21 mouse cellular contexts compared by ENCODE assay signal in the genomic region with DNA sequence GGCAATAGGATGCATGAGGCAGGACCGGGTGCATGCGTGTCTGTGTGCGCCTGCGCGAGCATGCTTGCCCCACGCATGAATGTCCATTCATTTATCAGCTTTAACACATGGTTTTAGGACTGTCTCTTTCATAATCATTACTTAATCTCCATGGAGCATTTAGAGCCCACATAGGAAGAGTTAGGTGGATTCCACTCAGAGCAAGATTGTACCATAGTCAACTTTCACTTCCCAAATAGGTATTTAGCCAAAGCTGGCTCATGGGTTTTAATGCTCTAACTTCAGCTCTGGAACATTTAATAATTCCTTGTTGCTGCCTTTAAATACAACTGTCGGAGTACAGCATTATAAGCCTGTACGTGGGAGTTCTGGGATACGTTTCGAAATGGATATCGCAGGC.
DNase-seq lines count a peak whose midpoint lies in the region; ATAC-seq and TF ChIP-seq lines count a peak whose summit lies in the region.
"Had no signal": no experiment of that assay in that cellular context is flagged by ENCODE, and none has a peak within 500 bp of the region (broad histone marks: within the 10 kb centered on the region; RNA-seq: fewer than 3 reads in every experiment).

No protein-coding gene starts in this region.

- H3K4me2 ChIP-seq in heart, embryonic 13.5 days = no peak overlapping the region
- no peak overlapping the region for H3K4me2 ChIP-seq in stomach, embryonic 16.5 days (ENCODE audit: low read depth, low read length)
- no peak overlapping the region for H3K4me2 ChIP-seq in stomach, postnatal 0 days (replicated peaks; ENCODE audit: low read depth)
- no peak overlapping the region for H3K4me2 ChIP-seq in limb, embryonic 13.5 days (replicated peaks)
- H3K4me2 ChIP-seq: forebrain, embryonic 15.5 days; kidney, embryonic 15.5 days; liver, embryonic 12.5 days had no signal

- TF ChIP-seq CTCF in stomach, postnatal 0 days (IDR thresholded peaks at IDR 0.05; ENCODE audit: low read depth) = no peak

- H3K36me3 ChIP-seq in heart, embryonic 13.5 days = peaks cover 19% of the 10 kb centered on the region
- H3K36me3 ChIP-seq in stomach, embryonic 16.5 days (ENCODE audit: control insufficient read depth, insufficient read depth, low read length) = no peaks in the 10 kb centered on the region
- no peaks in the 10 kb centered on the region for H3K36me3 ChIP-seq in stomach, postnatal 0 days (ENCODE audit: control insufficient read depth, insufficient read depth, low read length)
- peaks cover 7% of the 10 kb centered on the region; the same call in 1 of the 2 replicates for H3K36me3 ChIP-seq in limb, embryonic 13.5 days
- H3K36me3 ChIP-seq: forebrain, embryonic 15.5 days; G1E; kidney, embryonic 15.5 days; liver, embryonic 12.5 days had no signal

- H3K4me1 ChIP-seq in heart, embryonic 13.5 days = peaks cover 58% of the 10 kb centered on the region
- H3K4me1 ChIP-seq in stomach, embryonic 16.5 days (ENCODE audit: control insufficient read depth, insufficient read depth, low read length) = peaks cover 36% of the 10 kb centered on the region
- peaks cover 12% of the 10 kb centered on the region for H3K4me1 ChIP-seq in stomach, postnatal 0 days (replicated peaks; ENCODE audit: control insufficient read depth, insufficient read depth)
- H3K4me1 ChIP-seq in limb, embryonic 13.5 days = peaks cover 59% of the 10 kb centered on the region
- H3K4me1 ChIP-seq: forebrain, embryonic 15.5 days had no signal

- TF ChIP-seq EP300 in stomach, postnatal 0 days (optimal IDR thresholded peaks at IDR 0.05) = no peak

- no peak overlapping the region for H3K4me3 ChIP-seq in heart, embryonic 13.5 days
- no peak overlapping the region for H3K4me3 ChIP-seq in stomach, embryonic 16.5 days (replicated peaks; ENCODE audit: low read length)
- no peak overlapping the region for H3K4me3 ChIP-seq in stomach, postnatal 0 days (ENCODE audit: low read depth, low read length)
- no peak overlapping the region for H3K4me3 ChIP-seq in limb, embryonic 13.5 days
- H3K4me3 ChIP-seq: forebrain, embryonic 15.5 days; kidney, embryonic 15.5 days; liver, embryonic 12.5 days had no signal

- WGBS in heart, embryonic 13.5 days = 93% methylated on average over 11 of the region's 11 CpGs
- 95% methylated on average over 11 of the region's 11 CpGs for WGBS in stomach, embryonic 16.5 days
- WGBS in stomach, postnatal 0 days = 90% methylated on average over 11 of the region's 11 CpGs
- WGBS in limb, embryonic 13.5 days = 91% methylated on average over 11 of the region's 11 CpGs

- no peak for DNase-seq in heart, adult 9 months (ENCODE audit: low spot score in 2 of 2)
- DNase-seq in stomach, postnatal 0 days (ENCODE audit: low spot score) = no peak
- DNase-seq in Muller cell, postnatal 12 days (ENCODE audit: inconsistent ontology term) = no peak
- no peak for DNase-seq in lung, postnatal 4 days
- no peak for DNase-seq in left cerebral cortex, adult 11 months (ENCODE audit: low spot score)
- DNase-seq: adrenal gland, adult 2 months; cerebellum, adult 11-12 months; kidney, adult 11 months; lung, adult 2 months; lung, postnatal 14 days; right cerebral cortex, postnatal 25 days; spleen, adult 18-20 months; thymus, postnatal 14 days had no signal

- H3K9me3 ChIP-seq in heart, embryonic 13.5 days = no peaks in the 10 kb centered on the region
- H3K9me3 ChIP-seq in stomach, embryonic 16.5 days (replicated peaks; ENCODE audit: control insufficient read depth, low read length) = no peaks in the 10 kb centered on the region
- no peaks in the 10 kb centered on the region for H3K9me3 ChIP-seq in stomach, postnatal 0 days (ENCODE audit: control insufficient read depth, low read length)
- no peaks in the 10 kb centered on the region for H3K9me3 ChIP-seq in limb, embryonic 13.5 days
- H3K9me3 ChIP-seq: forebrain, embryonic 15.5 days; G1E; kidney, embryonic 15.5 days; liver, embryonic 12.5 days had no signal

- no peak for ATAC-seq in heart, embryonic 13.5 days (ENCODE audit: extremely low read depth, insufficient number of reproducible peaks, low FRiP score, low TSS enrichment)
- no peak for ATAC-seq in stomach, embryonic 16.5 days (ENCODE audit: insufficient read depth, low FRiP score)
- no peak for ATAC-seq in stomach, postnatal 0 days (ENCODE audit: low FRiP score, low TSS enrichment)
- no peak for ATAC-seq in limb, embryonic 13.5 days (ENCODE audit: low FRiP score, low read depth)
- ATAC-seq: CD4-positive, CD25-positive, alpha-beta regulatory T cell, adult 4 months; forebrain, embryonic 15.5 days; liver, embryonic 12.5 days had no signal

- H3K27ac ChIP-seq in heart, embryonic 13.5 days (replicated peaks) = no peak overlapping the region
- H3K27ac ChIP-seq in stomach, embryonic 16.5 days (ENCODE audit: low read length) = 0 out of 2 replicates have a peak overlapping the region, but pooled peaks have one; percentile 25
- H3K27ac ChIP-seq in stomach, postnatal 0 days (replicated peaks) = no peak overlapping the region
- H3K27ac ChIP-seq in limb, embryonic 13.5 days = peak overlapping the region; percentile 33; the same call in 1 of the 2 replicates
- H3K27ac ChIP-seq: forebrain, embryonic 15.5 days; liver, embryonic 12.5 days had no signal

- 0 out of 2 replicates have a peak overlapping the region, but pooled peaks have one; percentile 1 for H3K9ac ChIP-seq in heart, embryonic 13.5 days
- H3K9ac ChIP-seq in stomach, embryonic 16.5 days (ENCODE audit: low read length) = no peak overlapping the region
- no peak overlapping the region for H3K9ac ChIP-seq in stomach, postnatal 0 days (ENCODE audit: low read length)
- H3K9ac ChIP-seq in limb, embryonic 13.5 days = no peak overlapping the region
- H3K9ac ChIP-seq: forebrain, embryonic 15.5 days; kidney, embryonic 15.5 days; liver, embryonic 12.5 days had no signal

- H3K27me3 ChIP-seq in heart, embryonic 13.5 days (replicated peaks) = no peaks in the 10 kb centered on the region
- no peaks in the 10 kb centered on the region for H3K27me3 ChIP-seq in stomach, embryonic 16.5 days (ENCODE audit: control insufficient read depth, insufficient read depth, low read length)
- no peaks in the 10 kb centered on the region for H3K27me3 ChIP-seq in stomach, postnatal 0 days (ENCODE audit: control insufficient read depth, insufficient read depth, low read length)
- H3K27me3 ChIP-seq in limb, embryonic 13.5 days = no peaks in the 10 kb centered on the region
- H3K27me3 ChIP-seq: forebrain, embryonic 15.5 days; kidney, embryonic 15.5 days; liver, embryonic 12.5 days had no signal

Comparison
In these comparisons a context has a peak if more than half of its experiments do, and no peak if none do; other contexts are left out.
1. H3K27ac ChIP-seq: peak in stomach, embryonic 16.5 days (single experiment) and limb, embryonic 13.5 days (single experiment); none in heart, embryonic 13.5 days (single experiment) and stomach, postnatal 0 days (single experiment).